Mouse (Mus musculus) embryonic facial prominence, embryonic 11.5 days (tissue): Measurements from ENCODE around the gene Ncor1. TPM values are rescaled to one million over a fixed set of nuclear protein-coding genes. Genes with fewer than 3 reads are reported as not detected.

Experiments
- ATAC-seq: fragments of 200-750 bp; cut with Nextera tagmentation; replicated peaks from 2 replicates; pipeline ENCODE4 v1.8.0; 2017; ENCODE audit warnings: low read depth; ENCODE audit not compliant: insufficient number of reproducible peaks, low FRiP score, low TSS enrichment
- DNase-seq: peaks from one replicate; pipeline ENCODE4 v3.0.0-alpha.2; 2015; ENCODE audit warnings: low spot score
- H3K27ac ChIP-seq: fragments of 300-500 bp; sonication (generic); replicated peaks from 2 replicates; pipeline ENCODE4 v1.5.1; 2014; ENCODE audit warnings: mild to moderate bottlenecking, low read depth, low read length, control low read depth
- H3K27me3 ChIP-seq: fragments of 300-500 bp; sonication (generic); 2 replicates; pipeline ENCODE4 v1.6.1; 2014; ENCODE audit warnings: mild to moderate bottlenecking, low read length, moderate library complexity, mixed read lengths; ENCODE audit not compliant: control insufficient read depth, insufficient read depth
- H3K36me3 ChIP-seq: fragments of 300-500 bp; sonication (generic); replicated peaks from 2 replicates; pipeline ENCODE4 v1.6.1; 2014; ENCODE audit warnings: low read depth, mild to moderate bottlenecking, low read length, moderate library complexity, mixed read lengths; ENCODE audit not compliant: control insufficient read depth, insufficient read depth
- H3K4me1 ChIP-seq: fragments of 300-500 bp; sonication (generic); 2 replicates; pipeline ENCODE4 v1.6.1; 2014; ENCODE audit warnings: low read length, mixed read lengths; ENCODE audit not compliant: control insufficient read depth, insufficient read depth
- H3K4me2 ChIP-seq: fragments of 300-500 bp; sonication (generic); 2 replicates; pipeline ENCODE4 v1.6.1; 2014; ENCODE audit warnings: low read depth, mild to moderate bottlenecking, control low read depth, low read length, moderate library complexity
- H3K4me3 ChIP-seq: fragments of 300-500 bp; sonication (generic); 2 replicates; pipeline ENCODE4 v1.5.1; 2014; ENCODE audit warnings: low read depth, low read length, control low read depth
- H3K9ac ChIP-seq: fragments of 300-500 bp; sonication (generic); replicated peaks from 2 replicates; pipeline ENCODE4 v1.6.1; 2014; ENCODE audit warnings: mild to moderate bottlenecking, control low read depth, low read length
- H3K9me3 ChIP-seq: fragments of 300-500 bp; sonication (generic); replicated peaks from 2 replicates; pipeline ENCODE4 v1.6.1; 2016; ENCODE audit warnings: mild to moderate bottlenecking, low read length, inconsistent platforms, mixed read lengths; ENCODE audit not compliant: control insufficient read depth
- WGBS: fragments of 180-500 bp; shearing (Covaris S2); extraction: QIAGEN DNeasy Blood & Tissue Kit; methylation state at CpG from one replicate; pipeline ENCODE4 v1.1.7; 2014; 5-methylcytosine and 5-hydroxymethylcytosine counted together
- polyA plus RNA-seq: library from polyadenylated mRNA; unstranded; fragments of >200 nt; fragmentation: Nextera tagmentation; extraction: Ambion mirVana; gene quantifications from 2 replicates; pipeline ENCODE4 v1.2.1, GENCODE M21; 2014

The Ncor1 gene
- polyA plus RNA-seq, 1 experiment from 2014 or later, result 170 TPM

DNA sequence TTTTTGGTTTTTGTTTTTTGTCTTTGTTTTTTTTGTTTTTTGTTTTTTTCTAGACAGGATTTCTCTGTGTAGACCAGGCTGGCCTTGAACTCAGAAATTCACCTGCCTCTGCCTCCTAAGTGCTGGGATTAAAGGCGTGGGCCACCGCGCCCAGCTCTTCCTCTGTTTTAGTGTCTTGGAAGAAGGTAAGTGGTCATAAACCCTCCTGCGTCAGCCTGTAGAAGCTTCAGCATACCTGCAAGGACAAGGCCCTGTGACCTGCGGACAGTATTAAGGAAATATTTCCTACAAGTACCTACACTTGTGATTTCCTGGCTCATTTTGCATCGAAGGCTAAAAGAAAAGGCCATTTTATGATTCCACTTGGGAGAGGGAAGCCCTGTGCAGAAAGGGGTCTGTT lies 35.4 kb upstream of the Ncor1 start:
- Histone ChIP-seq H3K27me3 (no peaks in the 10 kb centered on the region), H3K4me2 (no peak overlapping the region), H3K4me1 (no peaks in the 10 kb centered on the region; the same call in 1 of the 2 replicates), H3K27ac (no peak overlapping the region), H3K4me3 (no peak overlapping the region), H3K9me3 (no peaks in the 10 kb centered on the region), H3K36me3 (no peaks in the 10 kb centered on the region), H3K9ac (no peak overlapping the region)
- DNase-seq (no peak), ATAC-seq (no peak)
- 94% methylated on average over 6 of the region's 6 CpGs for WGBS

DNA sequence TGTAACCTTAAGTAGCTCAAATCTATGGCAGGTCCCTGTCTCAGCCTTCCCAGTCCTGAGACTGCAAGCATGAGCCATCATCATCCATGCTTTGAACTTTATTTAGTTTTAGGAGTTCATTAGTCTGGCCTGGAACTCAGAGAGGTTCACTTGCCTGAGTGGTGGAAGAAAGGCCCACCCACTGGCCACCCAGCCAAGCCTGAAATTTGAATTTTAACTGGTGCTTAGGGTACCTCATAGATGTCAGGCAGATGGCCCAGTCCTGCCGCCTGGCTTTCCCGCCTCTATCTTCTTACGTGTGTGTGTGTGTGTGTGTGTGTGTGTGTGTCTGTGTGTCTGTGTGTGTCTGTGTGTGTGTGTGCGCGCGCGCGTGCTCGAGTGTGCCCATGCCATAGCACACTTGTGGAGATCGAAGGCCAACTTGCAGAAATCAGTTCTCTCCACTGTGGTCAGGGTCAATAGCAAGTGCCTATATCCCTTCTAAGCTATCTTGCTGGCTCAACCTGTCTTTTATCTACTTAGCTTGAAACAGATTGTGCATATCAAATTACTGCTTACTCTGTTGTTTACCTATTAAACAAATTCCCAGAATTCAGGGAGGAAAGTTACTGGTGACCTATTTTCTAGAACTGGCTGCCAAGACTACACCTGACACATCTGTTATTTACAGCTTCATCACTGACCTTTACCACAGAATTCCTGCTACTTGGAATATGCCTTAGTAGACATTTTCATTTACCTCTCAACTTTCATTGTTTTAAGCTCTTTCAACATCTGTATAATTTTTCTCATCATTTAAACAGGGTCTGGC lies 29.4 kb upstream of the Ncor1 start:
- Histone ChIP-seq H3K27me3 (no peaks in the 10 kb centered on the region), H3K4me2 (no peak overlapping the region), H3K27ac (no peak overlapping the region), H3K9ac (no peak overlapping the region), H3K9me3 (no peaks in the 10 kb centered on the region), H3K4me1 (no peaks in the 10 kb centered on the region), H3K4me3 (no peak overlapping the region), H3K36me3 (no peaks in the 10 kb centered on the region)
- ATAC-seq (no peak), DNase-seq (no peak)
- 97% methylated on average over 10 of the region's 10 CpGs for WGBS

DNA sequence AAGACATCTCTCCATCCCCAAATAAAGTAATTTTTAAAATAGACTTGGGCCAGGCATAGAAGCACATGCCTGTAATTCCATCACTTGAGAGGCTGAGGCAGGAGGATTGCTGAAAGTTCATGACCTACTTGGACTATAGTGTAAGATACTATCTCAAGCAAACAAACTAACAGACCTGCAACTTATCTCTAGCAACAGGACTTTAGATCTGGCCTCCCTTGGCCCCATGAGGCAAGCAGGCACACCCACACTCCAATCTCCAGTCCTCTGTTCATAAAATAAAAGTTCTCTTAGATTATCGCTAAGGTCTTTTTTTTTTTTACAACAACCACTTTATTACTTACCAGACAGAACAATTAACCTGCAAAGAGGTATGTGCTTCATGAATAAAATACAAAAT lies 28.6 kb upstream of the Ncor1 start:
- DNase-seq, result no peak
- H3K9me3 ChIP-seq, result no peaks in the 10 kb centered on the region
- WGBS, result 97% methylated on average over 1 of the region's 1 CpGs
- no peak overlapping the region for H3K4me2 ChIP-seq
- no peak overlapping the region for H3K4me3 ChIP-seq
- no peak for ATAC-seq
- no peak overlapping the region for H3K9ac ChIP-seq
- H3K36me3 ChIP-seq, result no peaks in the 10 kb centered on the region
- H3K4me1 ChIP-seq, result no peaks in the 10 kb centered on the region
- no peaks in the 10 kb centered on the region for H3K27me3 ChIP-seq
- H3K27ac ChIP-seq, result no peak overlapping the region

DNA sequence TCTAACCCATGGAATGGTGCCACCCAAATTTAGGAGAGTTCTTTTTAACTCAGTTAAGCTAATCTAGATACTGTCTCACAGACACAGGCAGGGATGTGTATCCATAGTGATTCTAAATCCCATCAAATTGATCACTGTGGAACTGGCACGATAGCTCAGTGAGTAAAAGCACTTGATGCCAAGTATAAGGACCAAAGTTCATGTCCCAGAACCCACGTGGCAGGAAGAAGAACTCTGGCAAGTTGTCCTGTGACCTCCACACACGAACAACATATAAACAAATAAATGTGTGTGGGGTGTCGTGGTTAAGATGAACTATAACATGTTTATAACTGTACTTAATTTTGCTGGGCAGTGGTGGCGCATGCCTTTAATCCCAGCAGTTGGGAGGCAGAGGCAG lies 21.2 kb upstream of the Ncor1 start:
- no peaks in the 10 kb centered on the region for H3K36me3 ChIP-seq
- H3K4me1 ChIP-seq, result no peaks in the 10 kb centered on the region
- no peak overlapping the region for H3K4me3 ChIP-seq
- no peaks in the 10 kb centered on the region for H3K9me3 ChIP-seq
- no peak overlapping the region for H3K9ac ChIP-seq
- DNase-seq, result no peak
- ATAC-seq, result no peak
- no peak overlapping the region for H3K27ac ChIP-seq
- H3K4me2 ChIP-seq, result no peak overlapping the region
- WGBS, result 83% methylated on average over 5 of the region's 5 CpGs
- no peaks in the 10 kb centered on the region for H3K27me3 ChIP-seq

DNA sequence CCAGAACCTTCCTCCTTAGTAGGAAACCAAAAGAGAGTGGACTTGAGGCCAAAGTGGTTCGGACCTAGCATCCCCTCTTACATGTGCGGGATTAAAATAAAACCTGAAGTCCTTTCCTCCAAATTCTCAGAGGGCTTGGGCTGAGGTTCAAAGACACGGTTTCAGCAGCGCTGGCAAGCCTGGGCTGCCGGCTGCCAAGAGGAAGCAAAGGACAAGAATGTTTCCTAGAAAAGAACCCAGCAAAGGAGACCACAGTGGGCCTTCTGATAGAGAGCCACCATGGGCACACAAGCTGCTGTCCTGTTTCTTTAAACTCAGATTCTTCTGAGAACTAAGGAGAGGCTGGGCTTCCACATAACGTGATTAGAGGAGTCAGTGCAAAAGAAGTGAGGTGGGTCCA lies 20.6 kb upstream of the Ncor1 start:
- H3K4me1 ChIP-seq, result no peaks in the 10 kb centered on the region
- H3K27ac ChIP-seq, result no peak overlapping the region
- 78% methylated on average over 6 of the region's 6 CpGs for WGBS
- ATAC-seq, result no peak
- no peak overlapping the region for H3K9ac ChIP-seq
- no peak overlapping the region for H3K4me2 ChIP-seq
- H3K36me3 ChIP-seq, result no peaks in the 10 kb centered on the region
- H3K4me3 ChIP-seq, result no peak overlapping the region
- no peak for DNase-seq
- no peaks in the 10 kb centered on the region for H3K27me3 ChIP-seq
- H3K9me3 ChIP-seq, result no peaks in the 10 kb centered on the region

DNA sequence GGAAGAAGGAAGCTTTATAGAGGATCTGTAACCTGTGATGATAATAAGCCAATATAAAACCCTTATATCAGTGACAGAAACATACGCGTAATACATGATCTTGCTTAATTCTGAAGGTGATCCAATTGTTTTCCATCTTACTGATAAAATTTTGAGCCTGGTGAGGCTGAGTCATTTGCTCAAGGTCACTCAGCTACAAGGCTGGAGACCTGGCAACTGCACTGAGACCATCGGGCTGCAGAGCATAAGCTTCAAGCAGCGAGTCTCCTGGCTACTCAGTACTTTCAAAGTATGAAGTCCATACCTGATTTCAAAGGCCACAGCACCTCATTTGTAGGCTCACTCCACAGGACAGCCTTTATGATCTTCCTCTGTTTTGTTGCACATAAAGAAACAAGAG lies 17.8 kb upstream of the Ncor1 start:
- Histone ChIP-seq H3K27ac (no peak overlapping the region), H3K27me3 (no peaks in the 10 kb centered on the region), H3K9me3 (no peaks in the 10 kb centered on the region), H3K4me2 (no peak overlapping the region), H3K36me3 (no peaks in the 10 kb centered on the region), H3K4me1 (no peaks in the 10 kb centered on the region), H3K4me3 (no peak overlapping the region), H3K9ac (no peak overlapping the region)
- no peak for ATAC-seq
- no peak for DNase-seq
- WGBS, result 95% methylated on average over 4 of the region's 4 CpGs

DNA sequence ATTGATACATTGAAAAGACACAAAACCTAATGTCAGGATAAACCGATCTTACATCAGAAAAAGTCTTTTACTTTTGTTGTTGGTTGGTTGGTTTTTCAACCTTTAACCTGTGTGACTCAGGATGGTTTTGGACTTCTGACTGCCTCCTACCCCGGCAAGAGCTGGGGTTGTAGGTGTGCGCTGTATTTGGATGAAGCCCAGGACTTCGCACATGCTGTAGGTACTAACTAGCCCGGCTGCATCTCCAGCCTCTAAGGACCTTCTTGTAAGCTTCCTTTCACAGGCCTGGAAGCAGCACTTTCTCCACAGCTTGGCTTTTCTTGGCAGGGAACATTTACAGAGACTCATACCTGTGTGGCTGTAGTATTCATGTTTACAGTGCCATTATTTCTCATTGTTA lies 15.2 kb upstream of the Ncor1 start:
- Histone ChIP-seq H3K27ac (no peak overlapping the region), H3K4me1 (no peaks in the 10 kb centered on the region), H3K9ac (no peak overlapping the region), H3K27me3 (no peaks in the 10 kb centered on the region), H3K36me3 (no peaks in the 10 kb centered on the region), H3K4me3 (no peak overlapping the region), H3K4me2 (no peak overlapping the region), H3K9me3 (no peaks in the 10 kb centered on the region)
- 99% methylated on average over 5 of the region's 5 CpGs for WGBS
- DNase-seq (no peak), ATAC-seq (no peak)

DNA sequence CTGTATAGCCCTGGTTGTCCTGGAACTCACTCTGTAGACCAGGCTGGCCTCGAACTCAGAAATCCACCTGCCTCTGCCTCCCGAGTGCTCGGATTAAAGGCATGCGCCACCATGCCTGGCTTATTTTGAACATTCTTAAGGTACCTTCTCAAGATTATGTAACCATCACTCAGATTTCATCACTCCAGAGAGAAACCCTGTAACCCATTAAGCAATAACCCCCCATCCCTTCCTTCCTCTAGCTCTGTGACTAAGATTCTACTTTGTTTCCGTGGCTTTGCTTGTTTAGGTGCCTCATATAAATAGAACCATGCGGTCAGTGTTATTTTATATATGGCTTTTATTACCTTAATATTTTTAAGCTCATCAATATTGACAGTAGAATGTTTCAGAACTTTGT lies 12.1 kb upstream of the Ncor1 start:
- Histone ChIP-seq H3K9me3 (no peaks in the 10 kb centered on the region), H3K4me3 (no peak overlapping the region), H3K4me2 (no peak overlapping the region), H3K9ac (no peak overlapping the region), H3K27me3 (no peaks in the 10 kb centered on the region), H3K36me3 (no peaks in the 10 kb centered on the region), H3K4me1 (no peaks in the 10 kb centered on the region), H3K27ac (no peak overlapping the region)
- ATAC-seq (no peak), DNase-seq (no peak)
- 88% methylated on average over 6 of the region's 6 CpGs for WGBS
